Mouse (Mus musculus): ENCODE measurements around the gene Poc1b.

Gene Poc1b

GRCm38 (mm10) chr10:99106703-99107631 is at the start of gene Poc1b:
Gene Poc1b, plus strand, starts transcription at chr10:99107036.
- peak; percentile 90 for DNase-seq (ENCODE audit: extremely low spot score)

- no peak for DNase-seq (ENCODE audit: extremely low spot score)
Measured at GRCm38 (mm10) chr10:99060588-99060987, 46.2 kb upstream of the Poc1b start.

- DNase-seq (ENCODE audit: extremely low spot score), result no peak
Measured at GRCm38 (mm10) chr10:99061418-99061817, 45.4 kb upstream of the Poc1b start.

GRCm38 (mm10) chr10:99062546-99062945 is 44.3 kb upstream of the Poc1b start:
- no peak for DNase-seq (ENCODE audit: extremely low spot score)

GRCm38 (mm10) chr10:99076113-99076895 is 30.5 kb upstream of the Poc1b start:
- no peak for DNase-seq (ENCODE audit: extremely low spot score)

- DNase-seq (ENCODE audit: extremely low spot score), result no peak
Measured at GRCm38 (mm10) chr10:99078621-99079020, 28.2 kb upstream of the Poc1b start.

- no peak for DNase-seq (ENCODE audit: extremely low spot score)
Measured at GRCm38 (mm10) chr10:99081569-99081990, 25.3 kb upstream of the Poc1b start.

- no peak for DNase-seq (ENCODE audit: extremely low spot score)
Measured at GRCm38 (mm10) chr10:99083431-99084003, 23.3 kb upstream of the Poc1b start.

- peak; percentile 85 for DNase-seq (ENCODE audit: extremely low spot score)
Measured at GRCm38 (mm10) chr10:99084397-99085239, 22.2 kb upstream of the Poc1b start.

- no peak for DNase-seq (ENCODE audit: extremely low spot score)
Measured at GRCm38 (mm10) chr10:99085240-99085587, 21.6 kb upstream of the Poc1b start.

- no peak for DNase-seq (ENCODE audit: extremely low spot score)
Measured at GRCm38 (mm10) chr10:99086029-99086428, 20.8 kb upstream of the Poc1b start.

- no peak for DNase-seq (ENCODE audit: extremely low spot score)
Measured at GRCm38 (mm10) chr10:99089906-99090305, 16.9 kb upstream of the Poc1b start.

GRCm38 (mm10) chr10:99093364-99093763 is 13.5 kb upstream of the Poc1b start:
- no peak for DNase-seq (ENCODE audit: extremely low spot score)

GRCm38 (mm10) chr10:99095114-99095513 is 11.7 kb upstream of the Poc1b start:
- no peak for DNase-seq (ENCODE audit: extremely low spot score)

- no peak for DNase-seq (ENCODE audit: extremely low spot score)
Measured at GRCm38 (mm10) chr10:99097374-99097773, 9.5 kb upstream of the Poc1b start.

- DNase-seq (ENCODE audit: extremely low spot score), result no peak
Measured at GRCm38 (mm10) chr10:99105522-99105921, 1.3 kb upstream of the Poc1b start.

GRCm38 (mm10) chr10:99106311-99106702 is 529 bp upstream of the Poc1b start:
- DNase-seq (ENCODE audit: extremely low spot score), result no peak

GRCm38 (mm10) chr10:99107964-99108363 is 1.1 kb downstream of the Poc1b start, which contains the start of gene Galnt4:
Gene Galnt4, plus strand, starts transcription at chr10:99108159.
- DNase-seq (ENCODE audit: extremely low spot score), result peak; percentile 87

- DNase-seq (ENCODE audit: extremely low spot score), result no peak
Measured at GRCm38 (mm10) chr10:99108431-99108982, 1.7 kb downstream of the Poc1b start.

GRCm38 (mm10) chr10:99113533-99113932 is 6.7 kb downstream of the Poc1b start:
- no peak for DNase-seq (ENCODE audit: extremely low spot score)

GRCm38 (mm10) chr10:99114295-99114694 is 7.5 kb downstream of the Poc1b start:
- no peak for DNase-seq (ENCODE audit: extremely low spot score)

Measured in embryo, embryonic 9.5 days (tissue).